Mouse (Mus musculus) stomach, postnatal 0 days (tissue): ENCODE data around the gene Plscr3.

Experiments
- CTCF ChIP-seq: IDR thresholded peaks from 2 replicates; pipeline ENCODE4 v1.5.1; 2016; ENCODE audit warnings: antibody characterized with exemption, low read depth, mild to moderate bottlenecking, moderate library complexity
- EP300 ChIP-seq: optimal IDR thresholded peaks from 2 replicates; pipeline ENCODE3; 2016; ENCODE audit warnings: antibody characterized with exemption

DNA sequence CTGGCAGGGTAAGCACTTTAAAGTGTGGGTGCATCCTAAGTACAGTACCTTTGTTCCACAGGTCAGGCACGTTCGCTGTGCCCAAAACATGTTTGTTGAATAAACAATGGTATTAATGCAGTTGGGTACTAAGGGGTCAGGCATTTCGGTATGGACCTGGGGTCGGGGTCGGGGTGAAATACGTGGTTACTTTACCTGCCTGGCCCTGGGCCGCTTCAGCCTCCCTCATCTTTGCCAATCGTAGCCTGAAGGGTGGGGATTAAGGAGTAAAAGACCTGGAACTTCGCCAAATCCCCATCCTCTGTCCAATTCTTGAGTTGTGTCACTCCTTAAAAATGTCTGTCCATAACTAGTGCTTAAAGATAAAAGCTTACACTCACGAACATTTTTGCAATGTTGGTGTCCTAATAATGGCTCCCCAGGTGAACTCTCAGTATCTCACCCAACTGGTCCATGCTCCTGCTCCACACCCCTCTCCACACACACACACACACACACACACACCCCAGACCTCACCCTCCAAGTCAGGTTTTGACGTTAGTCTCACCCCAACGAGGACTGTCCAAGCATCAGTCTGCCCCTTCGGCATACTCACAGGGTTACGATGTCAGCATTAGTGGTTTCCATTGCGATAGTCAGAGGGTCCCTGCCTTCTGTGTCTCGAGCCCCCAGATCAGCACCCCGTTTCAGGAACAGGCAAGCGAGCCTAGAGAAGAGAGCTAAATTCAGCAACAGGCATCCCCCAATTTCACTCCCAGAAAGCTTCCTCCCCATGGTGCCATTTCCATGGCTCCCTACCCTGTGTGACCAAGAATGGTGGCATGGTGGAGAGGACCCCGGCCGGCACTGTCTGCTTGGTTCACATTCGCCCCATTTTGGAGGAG lies 35.9 kb downstream of the Plscr3 start:
- no peak for TF ChIP-seq CTCF
- no peak for TF ChIP-seq EP300
